Mouse (Mus musculus): ENCODE data around the gene Xlr5b. TPM values are rescaled to one million over a fixed set of nuclear protein-coding genes. Genes with fewer than 3 reads are reported as not detected.
"Not testable (repeated sequence)": the region's sequence is repeated elsewhere in the genome, so short reads cannot be mapped to it uniquely, and the experiment has no call there.

Gene Xlr5b
- polyA plus RNA-seq (2014; fragmentation: Nextera tagmentation; extraction: Ambion mirVana) = not detected in 2 replicates

- not testable (repeated sequence) for H3K4me1 ChIP-seq (ENCODE audit: control insufficient read depth, insufficient read depth, low read length); H3K9ac ChIP-seq (ENCODE audit: low read length); H3K27ac ChIP-seq (ENCODE audit: low read depth, low read length); H3K4me3 ChIP-seq (ENCODE audit: low read depth, low read length); H3K27me3 ChIP-seq (replicated peaks; ENCODE audit: control insufficient read depth, insufficient read depth, low read length); ATAC-seq; H3K9me3 ChIP-seq (replicated peaks; ENCODE audit: control insufficient read depth, low read length); H3K4me2 ChIP-seq (ENCODE audit: low read length); DNase-seq (ENCODE audit: low spot score); H3K36me3 ChIP-seq (ENCODE audit: control insufficient read depth, insufficient read depth, low read length)
- no CpG with 5 or more reads among the region's 20 CpGs for WGBS
Measured at GRCm38 (mm10) chrX:73148496-73148895, at the start of gene Xlr5b. Gene Xlr5b (plus strand): TSS chrX:73148796.

DNA sequence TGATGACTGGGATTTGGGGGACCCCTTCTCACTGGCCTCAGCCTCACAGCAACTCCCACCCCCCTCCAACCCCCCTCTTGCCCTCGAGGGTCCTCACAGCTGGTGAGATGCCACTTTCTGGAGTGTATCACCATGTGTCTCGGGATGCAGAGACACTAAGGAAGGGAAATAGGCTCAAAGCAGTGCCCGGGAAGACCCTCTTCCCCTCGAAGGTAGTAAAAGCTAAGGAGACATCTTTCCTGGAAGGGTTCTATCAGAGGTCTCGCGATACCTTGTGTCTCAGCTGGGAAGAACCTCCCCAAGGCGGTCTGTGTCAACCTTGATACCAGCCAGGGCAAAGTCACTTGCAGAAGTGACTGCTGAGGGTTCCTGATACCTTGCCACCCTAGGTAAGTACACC lies 31.8 kb upstream of the Xlr5b start, which contains the start of gene Gm14685:
Gene Gm14685 (plus strand): TSS at position 301 of the 400 bp plus-strand sequence.
- H3K4me3 ChIP-seq (ENCODE audit: low read depth, low read length); ATAC-seq: not testable (repeated sequence)

GRCm38 (mm10) chrX:73122859-73123829 lies 25.5 kb upstream of the Xlr5b start:
- H3K4me1 ChIP-seq (ENCODE audit: control insufficient read depth, insufficient read depth, low read length); H3K36me3 ChIP-seq (ENCODE audit: control insufficient read depth, insufficient read depth, low read length); H3K27ac ChIP-seq (ENCODE audit: low read depth, low read length); DNase-seq (ENCODE audit: low spot score); H3K4me3 ChIP-seq (ENCODE audit: low read depth, low read length); H3K9ac ChIP-seq (ENCODE audit: low read length); H3K4me2 ChIP-seq (ENCODE audit: low read length); H3K27me3 ChIP-seq (replicated peaks; ENCODE audit: control insufficient read depth, insufficient read depth, low read length); H3K9me3 ChIP-seq (replicated peaks; ENCODE audit: control insufficient read depth, low read length): not testable (repeated sequence)
- peak; percentile 63 for ATAC-seq
- no CpG with 5 or more reads among the region's 12 CpGs for WGBS

More for the DNA sequence above, 31.8 kb upstream of the Xlr5b start, which contains the start of gene Gm14685:
- H3K36me3 ChIP-seq (ENCODE audit: control insufficient read depth, insufficient read depth, low read length); H3K9ac ChIP-seq (ENCODE audit: low read length); H3K4me2 ChIP-seq (ENCODE audit: low read length); H3K27ac ChIP-seq (ENCODE audit: low read depth, low read length); H3K4me1 ChIP-seq (ENCODE audit: control insufficient read depth, insufficient read depth, low read length); DNase-seq (ENCODE audit: low spot score); H3K27me3 ChIP-seq (replicated peaks; ENCODE audit: control insufficient read depth, insufficient read depth, low read length); H3K9me3 ChIP-seq (replicated peaks; ENCODE audit: control insufficient read depth, low read length): not testable (repeated sequence)
- no CpG with 5 or more reads among the region's 7 CpGs for WGBS

- not testable (repeated sequence) for H3K4me2 ChIP-seq (ENCODE audit: low read length); H3K9me3 ChIP-seq (replicated peaks; ENCODE audit: control insufficient read depth, low read length); H3K27ac ChIP-seq (ENCODE audit: low read depth, low read length); H3K4me3 ChIP-seq (ENCODE audit: low read depth, low read length); H3K27me3 ChIP-seq (replicated peaks; ENCODE audit: control insufficient read depth, insufficient read depth, low read length); H3K36me3 ChIP-seq (ENCODE audit: control insufficient read depth, insufficient read depth, low read length); H3K4me1 ChIP-seq (ENCODE audit: control insufficient read depth, insufficient read depth, low read length); H3K9ac ChIP-seq (ENCODE audit: low read length); DNase-seq (ENCODE audit: low spot score)
- peak; percentile 44; the same call in 1 of the 2 replicates for ATAC-seq
- WGBS = no CpG with 5 or more reads among the region's 7 CpGs
Measured at GRCm38 (mm10) chrX:73143218-73143618, 5.4 kb upstream of the Xlr5b start.

DNA sequence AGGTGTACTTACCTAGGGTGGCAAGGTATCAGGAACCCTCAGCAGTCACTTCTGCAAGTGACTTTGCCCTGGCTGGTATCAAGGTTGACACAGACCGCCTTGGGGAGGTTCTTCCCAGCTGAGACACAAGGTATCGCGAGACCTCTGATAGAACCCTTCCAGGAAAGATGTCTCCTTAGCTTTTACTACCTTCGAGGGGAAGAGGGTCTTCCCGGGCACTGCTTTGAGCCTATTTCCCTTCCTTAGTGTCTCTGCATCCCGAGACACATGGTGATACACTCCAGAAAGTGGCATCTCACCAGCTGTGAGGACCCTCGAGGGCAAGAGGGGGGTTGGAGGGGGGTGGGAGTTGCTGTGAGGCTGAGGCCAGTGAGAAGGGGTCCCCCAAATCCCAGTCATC lies 754 bp downstream of the Xlr5b start, which contains the start of gene DXBay18:
Gene DXBay18 (minus strand): TSS at position 101 of the 400 bp plus-strand sequence.
- not testable (repeated sequence) for H3K4me2 ChIP-seq (ENCODE audit: low read length); DNase-seq (ENCODE audit: low spot score); H3K27me3 ChIP-seq (replicated peaks; ENCODE audit: control insufficient read depth, insufficient read depth, low read length); H3K27ac ChIP-seq (ENCODE audit: low read depth, low read length); H3K36me3 ChIP-seq (ENCODE audit: control insufficient read depth, insufficient read depth, low read length); ATAC-seq; H3K9me3 ChIP-seq (replicated peaks; ENCODE audit: control insufficient read depth, low read length); H3K4me3 ChIP-seq (ENCODE audit: low read depth, low read length); H3K9ac ChIP-seq (ENCODE audit: low read length); H3K4me1 ChIP-seq (ENCODE audit: control insufficient read depth, insufficient read depth, low read length)
- WGBS = no CpG with 5 or more reads among the region's 7 CpGs

DNA sequence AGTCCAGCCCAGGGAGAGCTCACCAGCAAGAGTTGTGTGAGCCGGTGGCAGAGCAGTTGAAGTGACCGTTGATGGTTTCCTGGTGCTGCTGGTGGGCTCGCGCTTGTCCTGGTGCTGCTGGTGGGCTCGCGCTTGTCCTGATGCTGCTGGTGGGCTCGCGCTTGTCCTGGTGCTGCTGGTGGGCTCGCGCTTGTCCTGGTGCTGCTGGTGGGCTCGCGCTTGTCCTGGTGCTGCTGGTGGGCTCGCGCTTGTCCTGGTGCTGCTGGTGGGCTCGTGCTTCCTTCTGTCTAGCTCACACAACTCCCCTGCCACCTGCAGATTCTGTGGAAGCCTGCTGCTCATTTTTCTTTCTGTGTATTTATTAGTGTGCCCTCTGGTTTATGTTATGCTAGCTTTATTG lies 28.3 kb downstream of the Xlr5b start, which contains the start of gene Spin2d:
Gene Spin2d (minus strand): TSS at position 101 of the 400 bp plus-strand sequence.
- H3K9ac ChIP-seq (ENCODE audit: low read length); H3K36me3 ChIP-seq (ENCODE audit: control insufficient read depth, insufficient read depth, low read length); H3K4me1 ChIP-seq (ENCODE audit: control insufficient read depth, insufficient read depth, low read length); H3K27me3 ChIP-seq (replicated peaks; ENCODE audit: control insufficient read depth, insufficient read depth, low read length); DNase-seq (ENCODE audit: low spot score); H3K4me2 ChIP-seq (ENCODE audit: low read length); H3K4me3 ChIP-seq (ENCODE audit: low read depth, low read length); H3K27ac ChIP-seq (ENCODE audit: low read depth, low read length); H3K9me3 ChIP-seq (replicated peaks; ENCODE audit: control insufficient read depth, low read length); ATAC-seq: not testable (repeated sequence)
- WGBS = 85% methylated on average over 8 of the region's 15 CpGs

- not testable (repeated sequence) for H3K4me2 ChIP-seq (ENCODE audit: low read length); H3K9me3 ChIP-seq (replicated peaks; ENCODE audit: control insufficient read depth, low read length); H3K27me3 ChIP-seq (replicated peaks; ENCODE audit: control insufficient read depth, insufficient read depth, low read length); H3K4me3 ChIP-seq (ENCODE audit: low read depth, low read length); H3K4me1 ChIP-seq (ENCODE audit: control insufficient read depth, insufficient read depth, low read length); H3K36me3 ChIP-seq (ENCODE audit: control insufficient read depth, insufficient read depth, low read length); H3K9ac ChIP-seq (ENCODE audit: low read length); H3K27ac ChIP-seq (ENCODE audit: low read depth, low read length)
- peak; percentile 3 for DNase-seq (ENCODE audit: low spot score)
- WGBS = 78% methylated on average over 12 of the region's 12 CpGs
- ATAC-seq = peak; percentile 48; the same call in 1 of the 2 replicates
Measured at GRCm38 (mm10) chrX:73191934-73192333, 43.3 kb downstream of the Xlr5b start, which contains the start of gene Xlr3b. Gene Xlr3b (plus strand): TSS chrX:73192207.
